Mouse (Mus musculus) MEL (cell line): ENCODE results near the gene Plcxd2. TPM values are rescaled to one million over a fixed set of nuclear protein-coding genes. Genes with fewer than 3 reads are reported as not detected.

Source experiments
- DNase-seq: peaks from one replicate; pipeline ENCODE4 v3.0.0; 2011; ENCODE audit warnings: low read depth, low spot score
- H3K27ac ChIP-seq: 2 replicates; pipeline ENCODE4 v1.5.1; 2012; ENCODE audit warnings: low read depth, mild to moderate bottlenecking, control low read depth, low read length, moderate library complexity; ENCODE audit not compliant: control insufficient read depth
- H3K27me3 ChIP-seq, 2 experiments: fragments of 150-350 bp in 1 of 2; sonication (generic) in 1 of 2; 2 replicates each; pipeline ENCODE4 v1.6.1; 2012; ENCODE audit warnings: low read length in 2 of 2, mild to moderate bottlenecking in 2 of 2, improper control_type of control experiment in 1 of 2, moderate library complexity in 1 of 2; ENCODE audit not compliant: insufficient read depth in 2 of 2, control insufficient read depth in 1 of 2
- H3K36me3 ChIP-seq, 2 experiments: 2 replicates each; pipeline ENCODE4 v1.6.1; 2012 to 2014; ENCODE audit warnings: low read length in 2 of 2, improper control_type of control experiment in 1 of 2, inconsistent platforms in 1 of 2, mild to moderate bottlenecking in 1 of 2; ENCODE audit not compliant: insufficient read depth in 2 of 2, control insufficient read depth in 1 of 2
- H3K4me1 ChIP-seq, 2 experiments: fragments of 150-350 bp in 1 of 2; sonication (generic) in 1 of 2; 2 replicates each; pipeline ENCODE4 v1.6.1; 2012; ENCODE audit warnings: low read length in 2 of 2, improper control_type of control experiment in 1 of 2, mild to moderate bottlenecking in 1 of 2; ENCODE audit not compliant: insufficient read depth in 2 of 2, control insufficient read depth in 1 of 2
- H3K4me3 ChIP-seq, 2 experiments: fragments of 150-350 bp in 1 of 2; sonication (generic) in 1 of 2; 2 replicates each; pipeline ENCODE4 v1.5.1; 2012; ENCODE audit warnings: low read depth in 2 of 2, low read length in 2 of 2, mild to moderate bottlenecking in 2 of 2, moderate library complexity in 2 of 2, control low read depth in 1 of 2, improper control_type of control experiment in 1 of 2; ENCODE audit not compliant: control insufficient read depth in 1 of 2, insufficient read depth in 1 of 2
- H3K79me2 ChIP-seq: 2 replicates; pipeline ENCODE4 v1.6.1; 2012; ENCODE audit warnings: mild to moderate bottlenecking, low read length, moderate library complexity; ENCODE audit not compliant: control insufficient read depth, poor library complexity, insufficient read depth
- H3K9ac ChIP-seq: 2 replicates; pipeline ENCODE4 v1.6.1; 2012; ENCODE audit warnings: low read depth, mild to moderate bottlenecking, control low read depth, low read length, moderate library complexity; ENCODE audit not compliant: control insufficient read depth, poor library complexity, severe bottlenecking
- H3K9me3 ChIP-seq: fragments of 150-350 bp; sonication (generic); replicated peaks from 2 replicates; pipeline ENCODE4 v1.6.1; 2012; ENCODE audit warnings: mild to moderate bottlenecking, low read length, improper control_type of control experiment, moderate library complexity; ENCODE audit not compliant: insufficient read depth
- BHLHE40 ChIP-seq: IDR thresholded peaks from 2 replicates; pipeline ENCODE4 v1.6.1; 2012; ENCODE audit warnings: low read depth, mild to moderate bottlenecking, inconsistent platforms, low read length, improper control_type of control experiment, borderline replicate concordance
- CHD2 ChIP-seq: IDR thresholded peaks from 2 replicates; pipeline ENCODE4 v1.6.1; 2011; ENCODE audit warnings: low read length, improper control_type of control experiment
- ELF1 ChIP-seq: IDR thresholded peaks from 2 replicates; pipeline ENCODE4 v1.6.1; 2014; ENCODE audit warnings: low read depth, mild to moderate bottlenecking, inconsistent platforms, low read length, improper control_type of control experiment, moderate library complexity
- EP300 ChIP-seq, 2 experiments: IDR thresholded peaks; 2 replicates each; pipeline ENCODE4 v1.6.1; 2011; ENCODE audit warnings: improper control_type of control experiment in 2 of 2, low read length in 2 of 2, low read depth in 1 of 2, mild to moderate bottlenecking in 1 of 2
- ETS1 ChIP-seq: IDR thresholded peaks from 2 replicates; pipeline ENCODE4 v1.6.1; 2012; ENCODE audit warnings: low read depth, mild to moderate bottlenecking, inconsistent platforms, low read length, improper control_type of control experiment, moderate library complexity
- GABPA ChIP-seq: IDR thresholded peaks from 2 replicates; pipeline ENCODE4 v1.6.1; 2012; ENCODE audit warnings: low read depth, mild to moderate bottlenecking, inconsistent platforms, low read length, improper control_type of control experiment, moderate library complexity
- HCFC1 ChIP-seq: IDR thresholded peaks from 2 replicates; pipeline ENCODE4 v1.6.1; 2012; ENCODE audit warnings: low read depth, mild to moderate bottlenecking, inconsistent platforms, low read length, improper control_type of control experiment, moderate library complexity
- KAT2A ChIP-seq: conservative IDR thresholded peaks from 2 replicates; pipeline ENCODE4 v1.6.1; 2012; ENCODE audit warnings: low read depth, low read length, improper control_type of control experiment, inconsistent platforms
- MAFK ChIP-seq: IDR thresholded peaks from 2 replicates; pipeline ENCODE4 v1.6.1; 2011; ENCODE audit warnings: low read depth, mild to moderate bottlenecking, low read length, improper control_type of control experiment, borderline replicate concordance
- MAX ChIP-seq: IDR thresholded peaks from 2 replicates; pipeline ENCODE4 v1.6.1; 2011; ENCODE audit warnings: low read length, improper control_type of control experiment
- MAZ ChIP-seq: IDR thresholded peaks from 2 replicates; pipeline ENCODE4 v1.6.1; 2012; ENCODE audit warnings: low read depth, mild to moderate bottlenecking, inconsistent platforms, low read length, improper control_type of control experiment
- MEF2A ChIP-seq: IDR thresholded peaks from 2 replicates; pipeline ENCODE4 v1.6.1; 2014; ENCODE audit warnings: low read depth, mild to moderate bottlenecking, inconsistent platforms, low read length, improper control_type of control experiment; ENCODE audit not compliant: poor library complexity, insufficient replicate concordance, severe bottlenecking; ENCODE audit errors: extremely low read depth
- MXI1 ChIP-seq: IDR thresholded peaks from 2 replicates; pipeline ENCODE4 v1.6.1; 2011; ENCODE audit warnings: mild to moderate bottlenecking, low read depth, low read length, improper control_type of control experiment
- POLR2A ChIP-seq, 2 experiments: IDR thresholded peaks; 2 replicates each; pipeline ENCODE4 v1.6.1; 2011 to 2012; ENCODE audit warnings: low read length in 2 of 2, mild to moderate bottlenecking in 2 of 2, control low read depth in 1 of 2, improper control_type of control experiment in 1 of 2, low read depth in 1 of 2, moderate library complexity in 1 of 2; ENCODE audit not compliant: control insufficient read depth in 1 of 2, insufficient read depth in 1 of 2, poor library complexity in 1 of 2
- POLR2AphosphoS2 ChIP-seq: IDR thresholded peaks from 2 replicates; pipeline ENCODE4 v1.6.1; 2011; ENCODE audit warnings: low read length, improper control_type of control experiment
- POLR2AphosphoS5 ChIP-seq: IDR thresholded peaks from 2 replicates; pipeline ENCODE4 v1.6.1; 2012; ENCODE audit warnings: low read depth, borderline replicate concordance, mild to moderate bottlenecking, inconsistent platforms, low read length, moderate library complexity, mixed read lengths
- RAD21 ChIP-seq: IDR thresholded peaks from 2 replicates; pipeline ENCODE4 v1.6.1; 2011; ENCODE audit warnings: mild to moderate bottlenecking, low read depth, low read length, improper control_type of control experiment
- RCOR1 ChIP-seq: IDR thresholded peaks from 2 replicates; pipeline ENCODE4 v1.6.1; 2012; ENCODE audit warnings: low read depth, mild to moderate bottlenecking, inconsistent platforms, low read length, improper control_type of control experiment
- UBTF ChIP-seq: IDR thresholded peaks from 2 replicates; pipeline ENCODE4 v1.6.1; 2012; ENCODE audit warnings: low read depth, mild to moderate bottlenecking, inconsistent platforms, low read length, improper control_type of control experiment, moderate library complexity, borderline replicate concordance; ENCODE audit not compliant: insufficient read depth
- USF1 ChIP-seq: IDR thresholded peaks from 2 replicates; pipeline ENCODE4 v1.6.1; 2014; ENCODE audit warnings: low read depth, mild to moderate bottlenecking, inconsistent platforms, low read length, improper control_type of control experiment, moderate library complexity
- USF2 ChIP-seq, 2 experiments: IDR thresholded peaks; 2 replicates each; pipeline ENCODE4 v1.6.1; 2011 to 2012; ENCODE audit warnings: improper control_type of control experiment in 2 of 2, low read length in 2 of 2, borderline replicate concordance in 1 of 2, inconsistent platforms in 1 of 2, low read depth in 1 of 2, mild to moderate bottlenecking in 1 of 2; ENCODE audit not compliant: insufficient read depth in 1 of 2
- ZKSCAN1 ChIP-seq: IDR thresholded peaks from 2 replicates; pipeline ENCODE4 v1.6.1; 2012; ENCODE audit warnings: low read depth, mild to moderate bottlenecking, inconsistent platforms, low read length, improper control_type of control experiment, moderate library complexity
- ZMIZ1 ChIP-seq: IDR thresholded peaks from 2 replicates; pipeline ENCODE4 v1.6.1; 2012; ENCODE audit warnings: low read depth, mild to moderate bottlenecking, inconsistent platforms, low read length, improper control_type of control experiment, moderate library complexity
- ZNF384 ChIP-seq: IDR thresholded peaks from 2 replicates; pipeline ENCODE4 v1.6.1; 2012; ENCODE audit warnings: low read depth, mild to moderate bottlenecking, inconsistent platforms, low read length, improper control_type of control experiment
- polyA plus RNA-seq, 2 experiments: library from polyadenylated mRNA; stranded (reverse) in 1 of 2; unstranded in 1 of 2; fragments of >175 nt in 1 of 2; fragments of >200 nt in 1 of 2; gene quantifications; 2 replicates each; pipeline versions ENCODE4 v1.2.1 to v1.2.4; 2012; ENCODE audit warnings: low replicate concordance in 2 of 2, low read depth in 1 of 2; ENCODE audit not compliant: insufficient read length in 2 of 2, insufficient read depth in 1 of 2, missing spikeins in 1 of 2
- total RNA-seq: library from RNA; depleted of rRNA; stranded (reverse); fragments of 300-350 nt; gene quantifications from 2 replicates; pipeline ENCODE4 v1.2.3, GENCODE M21; 2012

Gene Plcxd2
- total and polyA plus RNA-seq, 3 experiments, result not detected

GRCm38 (mm10) chr16:45922546-45923229 is 87.3 kb downstream of the Plcxd2 start:
- Histone ChIP-seq H3K4me3 (no peak overlapping the region), H3K36me3 (no peaks in the 10 kb centered on the region), H3K27ac (no peak overlapping the region), H3K9ac (no peak overlapping the region), H3K27me3 (no peaks in the 10 kb centered on the region), H3K79me2 (no peaks in the 10 kb centered on the region), H3K9me3 (no peaks in the 10 kb centered on the region), H3K4me1 (no peaks in the 10 kb centered on the region)
- DNase-seq, result no peak
- TF ChIP-seq MEF2A (no peak), EP300 (IDR thresholded peaks at IDR 0.05; ENCODE audit: low read depth in 1 of 2, low read length in 2 of 2) (no peak), CHD2 (no peak), ZNF384 (no peak), UBTF (no peak), BHLHE40 (no peak), MAFK (no peak), POLR2AphosphoS2 (no peak), ZKSCAN1 (no peak), POLR2AphosphoS5 (no peak), ZMIZ1 (no peak), KAT2A (no peak), USF2 (IDR thresholded peaks at IDR 0.05; ENCODE audit: borderline replicate concordance in 1 of 2, insufficient read depth in 1 of 2, low read depth in 1 of 2, low read length in 2 of 2) (no peak), HCFC1 (no peak), MAZ (no peak)

- DNase-seq, result no peak
- no peaks in the 10 kb centered on the region for H3K36me3 ChIP-seq
Measured at GRCm38 (mm10) chr16:45919572-45919971, 90.4 kb downstream of the Plcxd2 start.

More at GRCm38 (mm10) chr16:45919572-45919971, 90.4 kb downstream of the Plcxd2 start:
- no peaks in the 10 kb centered on the region for H3K79me2 ChIP-seq
- no peak overlapping the region for H3K27ac ChIP-seq
- H3K9me3 ChIP-seq, result no peaks in the 10 kb centered on the region
- no peak overlapping the region for H3K4me3 ChIP-seq
- no peaks in the 10 kb centered on the region for H3K27me3 ChIP-seq
- no peaks in the 10 kb centered on the region for H3K4me1 ChIP-seq
- no peak for TF ChIP-seq USF2 (IDR thresholded peaks at IDR 0.05; ENCODE audit: borderline replicate concordance in 1 of 2, insufficient read depth in 1 of 2, low read depth in 1 of 2, low read length in 2 of 2)
- TF ChIP-seq BHLHE40, result no peak
- TF ChIP-seq ELF1, result no peak
- no peak for TF ChIP-seq ZKSCAN1
- TF ChIP-seq USF1, result no peak
- TF ChIP-seq ETS1, result no peak
- no peak for TF ChIP-seq RAD21
- no peak for TF ChIP-seq POLR2AphosphoS5
- TF ChIP-seq MXI1, result no peak
- no peak for TF ChIP-seq MAZ
- TF ChIP-seq MAX, result no peak
- TF ChIP-seq ZMIZ1, result no peak
- TF ChIP-seq GABPA, result no peak
- no peak for TF ChIP-seq POLR2A (IDR thresholded peaks at IDR 0.05; ENCODE audit: control insufficient read depth in 1 of 2, insufficient read depth in 1 of 2, low read depth in 1 of 2, low read length in 2 of 2, poor library complexity in 1 of 2)
- no peak for TF ChIP-seq RCOR1
- H3K9ac ChIP-seq, result no peak overlapping the region
